In the genomic region with DNA sequence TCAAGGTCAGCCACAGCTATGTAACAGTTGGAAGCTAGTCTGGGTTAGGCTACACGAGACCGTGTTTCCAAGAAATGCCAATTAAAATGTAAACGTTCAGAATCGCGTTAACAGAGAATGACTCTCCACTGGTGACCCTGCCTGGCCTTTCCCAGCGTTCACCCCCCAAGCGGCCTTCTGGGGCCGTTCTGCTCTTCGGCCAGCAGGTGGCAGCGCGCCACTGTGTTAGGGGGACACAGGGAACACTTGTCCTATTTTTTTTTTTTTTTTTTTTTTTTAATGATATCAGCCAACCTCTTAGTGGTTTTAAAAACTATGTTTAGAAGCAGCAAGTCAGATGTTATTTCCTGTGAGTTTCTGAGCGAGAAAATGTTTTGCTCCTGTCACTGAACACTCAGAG, we compare ENCODE assay signal across 8 mouse cellular contexts.
DNase-seq lines count a peak whose midpoint lies in the region; ATAC-seq and TF ChIP-seq lines count a peak whose summit lies in the region.

No protein-coding gene starts in this region.

- TF ChIP-seq POLR2A in brain, embryonic 14.5 days (IDR thresholded peaks at IDR 0.05; ENCODE audit: borderline replicate concordance, extremely low read depth, insufficient read depth, insufficient read length, poor library complexity, severe bottlenecking) = no peak

- H3K9ac ChIP-seq in forebrain, embryonic 13.5 days = no peak overlapping the region

- peak; percentile 75 for TF ChIP-seq CTCF in brain, embryonic 14.5 days (IDR thresholded peaks at IDR 0.05; ENCODE audit: borderline replicate concordance, extremely low read depth, insufficient read depth, insufficient read length)

- WGBS in forebrain, embryonic 13.5 days = 2% methylated on average over 12 of the region's 12 CpGs

- no peak overlapping the region for H3K27ac ChIP-seq in forebrain, embryonic 13.5 days

- ATAC-seq in forebrain, embryonic 13.5 days = peak; percentile 44; the same call in 1 of the 2 replicates
- ATAC-seq in hematopoietic stem cell, adult 5-6 weeks (replicated peaks in 1 of 2; ENCODE audit: insufficient read depth in 1 of 2, low FRiP score in 2 of 2, low TSS enrichment in 1 of 2, low read depth in 1 of 2, poor library complexity in 2 of 2, severe bottlenecking in 2 of 2) = peak; percentile 79 to 80

- no peak overlapping the region for H3K4me2 ChIP-seq in forebrain, embryonic 13.5 days

- peaks cover 19% of the 10 kb centered on the region for H3K27me3 ChIP-seq in forebrain, embryonic 13.5 days

- H3K4me1 ChIP-seq in forebrain, embryonic 13.5 days = peaks cover 5% of the 10 kb centered on the region; the same call in 1 of the 2 replicates

- no peaks in the 10 kb centered on the region for H3K36me3 ChIP-seq in forebrain, embryonic 13.5 days (ENCODE audit: poor library complexity, severe bottlenecking)

- DNase-seq in MEL-GATA-1-ER (ENCODE audit: extremely low read depth, low read depth) = peak; percentile 39
- DNase-seq in brain, embryonic 14.5 days (ENCODE audit: low read depth) = peak; percentile 58
- DNase-seq in layer of hippocampus, postnatal 25 days (ENCODE audit: extremely low spot score in 1 of 2, low spot score in 1 of 2) = peak; percentile 49 to 64
- DNase-seq in lung, postnatal 4 days = peak; percentile 76 to 78
- DNase-seq in retina, postnatal 1 day = peak; percentile 75
- peak; percentile 64 to 76 for DNase-seq in urinary bladder, postnatal 4 days (ENCODE audit: low spot score in 2 of 2)

- H3K4me3 ChIP-seq in forebrain, embryonic 13.5 days = no peak overlapping the region

- H3K9me3 ChIP-seq in forebrain, embryonic 13.5 days (replicated peaks) = no peaks in the 10 kb centered on the region
